Mouse (Mus musculus) mouse embryonic stem cell (cell line): ENCODE data around the gene Foxn3.

Experiments used
- in situ Hi-C, 2 experiments: fragments of 300-500 bp; cut with MboI; formaldehyde crosslinking; loops; 1 replicate in 1 of 2; 3 replicates in 1 of 2; pipeline ENCODE4 v1.14.3; 2019 to 2020; ENCODE audit warnings: low sequenced_read_pairs in 2 of 2, low pct_unique_long_range_greater_than_20kb in 1 of 2, mixed read lengths in 1 of 2; ENCODE audit not compliant: unreplicated experiment in 1 of 2

The Foxn3 gene

GRCm38 (mm10) chr12:99232478-99232877, 330.9 kb downstream of the Foxn3 start:
- in situ Hi-C loops: no loop called here

DNA sequence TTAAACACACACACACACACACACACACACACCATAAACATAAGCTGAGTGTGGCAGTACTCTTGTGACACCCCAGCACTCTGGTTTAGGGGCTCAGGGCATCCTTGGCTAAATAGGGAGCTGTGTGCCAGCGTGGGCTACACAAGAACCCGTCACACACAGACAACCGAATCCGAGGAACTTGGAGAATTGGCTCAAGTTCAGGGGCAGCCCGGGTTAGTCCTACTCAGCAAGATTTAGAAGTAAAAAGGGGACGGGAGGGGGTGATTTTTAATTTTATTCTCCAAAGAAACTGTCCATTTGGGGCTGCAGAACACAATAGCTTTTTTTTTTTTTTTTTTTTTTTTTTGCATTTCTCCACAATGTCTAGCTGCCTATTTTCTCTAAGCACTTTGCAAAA, 332.1 kb downstream of the Foxn3 start:
- in situ Hi-C loops: no loop called here

GRCm38 (mm10) chr12:99230783-99231048, 332.7 kb downstream of the Foxn3 start:
- in situ Hi-C loops: no loop called here

DNA sequence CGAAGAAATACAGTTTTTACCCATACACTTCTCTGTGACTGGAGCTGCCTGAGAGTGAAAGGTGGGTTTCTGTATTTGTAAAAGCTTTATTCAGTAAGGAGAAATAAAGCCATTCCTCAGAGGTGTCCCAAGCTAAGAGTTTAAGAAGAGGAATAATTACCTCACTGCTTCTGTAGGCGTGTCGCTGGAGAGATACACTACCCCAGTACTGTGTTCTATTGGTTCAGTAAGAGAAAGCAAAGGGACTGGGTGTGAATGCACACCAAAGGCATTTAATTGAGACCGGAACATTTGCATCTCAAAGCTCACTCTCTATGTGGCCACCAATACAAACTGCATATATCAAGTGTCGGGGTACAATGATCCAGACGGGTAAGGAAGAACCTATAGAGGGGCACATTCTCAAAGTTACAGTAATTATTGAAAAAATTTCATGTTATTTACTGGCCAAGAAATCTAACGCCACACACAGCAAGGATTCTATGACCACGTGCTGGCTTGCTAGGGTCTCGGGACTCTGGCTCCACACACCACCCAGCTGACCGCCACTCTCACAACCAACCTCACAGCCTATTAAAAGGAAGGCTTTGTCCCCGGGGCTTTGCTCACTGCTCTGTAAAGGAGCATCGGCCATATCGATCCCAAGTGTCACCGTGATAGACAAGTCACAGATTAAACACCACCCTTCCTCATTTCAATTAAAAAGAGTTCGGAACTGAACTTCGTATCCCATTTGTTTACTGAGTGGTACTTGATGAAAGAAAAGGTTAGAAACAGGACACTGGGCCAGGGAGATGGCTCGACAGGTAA, 333.2 kb downstream of the Foxn3 start:
- in situ Hi-C loops: no loop called here

DNA sequence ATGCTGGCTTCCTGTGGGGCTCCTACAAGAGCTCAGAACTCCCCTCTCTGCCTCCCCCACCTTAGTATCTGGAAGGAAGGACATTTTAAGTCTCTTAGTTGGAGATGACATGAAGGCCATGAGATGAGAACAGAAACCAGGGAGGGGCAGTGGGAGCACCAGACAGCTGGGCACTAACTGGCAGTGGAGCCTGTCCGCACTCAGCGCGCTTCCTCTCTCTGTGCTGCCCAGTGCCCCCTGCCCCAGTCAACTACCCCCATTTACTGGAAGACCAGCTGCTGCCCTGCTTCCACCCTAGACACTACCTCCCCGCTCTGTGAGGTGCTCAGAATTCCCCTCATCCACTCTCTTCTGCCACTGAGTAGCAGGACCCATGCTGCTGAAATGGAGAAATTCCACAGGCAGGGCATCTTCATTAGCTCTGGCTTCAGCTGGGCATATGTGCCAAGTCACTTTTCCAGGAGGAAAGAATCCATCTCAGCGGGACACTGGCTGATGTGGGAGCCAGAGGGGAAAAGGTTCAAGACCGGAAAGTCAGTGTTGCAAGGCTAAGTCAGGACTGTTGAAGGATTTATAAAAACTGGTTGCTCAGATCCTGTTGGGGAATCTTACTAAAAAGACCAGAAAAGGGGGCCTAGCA, 335.9 kb downstream of the Foxn3 start:
- in situ Hi-C loops: no loop called here

DNA sequence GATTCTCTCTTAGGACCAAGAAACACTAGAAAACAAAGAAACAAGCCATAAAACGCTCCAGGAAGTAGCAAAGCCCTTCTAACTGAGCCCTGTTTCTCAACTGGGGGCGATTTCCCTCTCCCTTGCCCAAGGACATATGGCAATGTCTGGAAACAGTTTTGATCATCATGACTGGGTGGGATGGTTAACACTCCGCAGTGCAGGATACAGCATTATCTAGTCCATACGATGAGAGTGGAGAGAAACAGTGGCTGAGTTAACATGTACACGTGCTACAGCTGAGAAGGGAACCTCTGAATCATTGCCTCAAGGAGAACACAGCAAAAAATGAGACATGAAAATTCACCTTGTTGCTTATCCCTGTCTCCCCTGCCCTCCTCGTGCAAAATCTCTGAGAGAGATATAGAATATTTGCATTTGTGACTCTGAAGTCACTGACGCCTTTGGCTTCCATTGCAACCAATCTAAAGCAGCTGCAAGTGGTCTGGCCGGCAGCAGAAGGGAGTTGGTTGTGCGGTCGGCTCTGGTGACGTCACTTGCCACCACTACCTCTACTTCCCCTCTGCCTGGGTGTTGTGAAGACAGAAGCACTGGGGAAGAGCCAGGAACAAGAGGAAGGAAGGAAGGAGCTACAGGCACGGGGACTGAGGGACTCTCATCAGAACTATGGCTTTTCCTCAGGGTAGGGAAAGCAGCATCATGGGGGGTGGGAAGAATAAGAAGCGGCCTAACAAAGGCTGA, 338.3 kb downstream of the Foxn3 start:
- in situ Hi-C loops: no loop called here

DNA sequence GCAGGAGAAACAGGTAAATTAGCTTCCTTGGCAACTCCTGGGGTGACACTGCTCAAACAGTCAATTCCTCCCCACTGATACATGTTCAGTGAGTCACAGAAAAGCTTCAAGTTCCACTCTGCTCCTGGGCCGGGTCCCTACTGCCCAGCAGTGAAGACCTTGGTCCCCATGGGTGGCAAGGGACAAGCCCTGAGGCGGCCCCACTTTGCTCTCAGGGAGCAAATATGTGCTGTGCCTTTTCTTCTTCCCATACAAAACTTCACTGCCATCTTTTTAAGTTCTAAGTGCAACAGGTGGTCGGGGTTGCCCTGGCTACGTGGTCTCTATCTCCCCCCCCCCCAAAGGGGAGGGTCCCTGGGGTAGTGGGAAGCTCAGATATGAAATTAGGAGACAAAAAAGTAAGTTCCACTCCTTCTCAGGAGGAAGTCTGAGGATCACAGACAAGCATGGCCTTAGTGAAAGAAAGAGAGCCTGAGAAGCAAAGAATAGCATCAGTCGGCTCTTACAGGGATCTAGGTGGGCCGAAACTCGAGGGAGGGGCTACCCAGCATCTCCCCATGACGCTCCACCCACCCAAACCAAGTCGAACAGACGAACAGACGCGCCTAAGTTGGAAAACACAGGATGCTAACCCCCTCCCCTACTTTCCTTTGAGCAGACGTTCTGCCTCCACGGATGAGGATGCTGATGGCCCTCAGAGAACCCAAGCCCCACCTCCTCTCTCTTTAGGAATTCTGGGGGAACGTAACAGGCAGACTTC, 342.1 kb downstream of the Foxn3 start:
- in situ Hi-C loops: no loop called here

GRCm38 (mm10) chr12:99220333-99220732, 343.0 kb downstream of the Foxn3 start:
- in situ Hi-C loops: no loop called here

- in situ Hi-C loops: no loop called here
Measured at GRCm38 (mm10) chr12:99219812-99220211, 343.6 kb downstream of the Foxn3 start.

DNA sequence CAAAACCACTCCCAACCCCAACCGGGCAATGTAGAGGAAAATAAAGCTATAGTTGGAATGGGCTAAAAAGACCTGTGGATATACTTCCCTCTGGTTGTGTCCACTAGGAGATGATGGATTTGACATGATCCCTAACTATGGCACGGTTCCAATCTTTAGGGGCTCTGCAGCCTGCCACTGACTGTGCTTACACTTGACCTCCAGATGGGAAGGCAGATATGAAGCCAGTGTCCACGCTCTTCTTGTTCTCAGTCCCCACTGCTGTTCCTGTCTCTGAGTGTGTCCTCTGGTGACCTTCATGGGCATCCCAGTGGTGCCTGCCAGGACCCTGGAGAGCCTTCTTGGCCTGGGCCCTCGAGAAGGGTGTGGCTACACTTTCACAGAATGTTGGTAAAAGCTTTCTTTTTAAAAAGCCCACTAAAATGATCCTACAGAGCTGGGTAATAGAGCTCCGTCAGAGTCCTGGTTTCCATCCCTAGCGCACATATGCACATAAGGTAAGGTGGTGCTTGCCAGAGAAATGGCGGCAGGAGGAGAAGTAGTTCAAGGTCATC, 346.2 kb downstream of the Foxn3 start:
- in situ Hi-C loops: no loop called here

DNA sequence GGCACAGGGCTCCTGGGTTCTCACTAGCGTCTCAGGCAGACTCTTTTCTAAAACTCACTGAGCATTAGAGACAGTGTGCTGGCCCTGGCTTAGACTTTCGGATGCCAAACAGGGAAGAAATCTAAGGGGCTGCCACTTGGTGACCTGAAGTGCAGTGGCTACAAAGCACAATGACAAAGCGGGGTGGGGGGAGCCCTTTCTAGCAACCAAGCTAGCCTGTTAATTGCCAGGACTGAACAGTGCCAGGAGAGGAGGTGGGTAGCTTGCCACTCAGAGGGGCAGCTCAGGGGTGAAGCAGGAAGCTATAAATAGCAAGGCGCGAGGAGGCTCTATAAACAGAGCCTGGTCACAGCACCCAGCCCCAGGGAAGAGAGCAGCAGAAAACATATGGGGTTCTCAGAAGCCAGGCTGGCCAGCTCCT, 347.0 kb downstream of the Foxn3 start:
- in situ Hi-C loops: no loop called here

GRCm38 (mm10) chr12:99215521-99216255, 347.7 kb downstream of the Foxn3 start:
- in situ Hi-C loops: no loop called here

- in situ Hi-C loops: no loop called here
Measured at GRCm38 (mm10) chr12:99214098-99214497, 349.3 kb downstream of the Foxn3 start.

DNA sequence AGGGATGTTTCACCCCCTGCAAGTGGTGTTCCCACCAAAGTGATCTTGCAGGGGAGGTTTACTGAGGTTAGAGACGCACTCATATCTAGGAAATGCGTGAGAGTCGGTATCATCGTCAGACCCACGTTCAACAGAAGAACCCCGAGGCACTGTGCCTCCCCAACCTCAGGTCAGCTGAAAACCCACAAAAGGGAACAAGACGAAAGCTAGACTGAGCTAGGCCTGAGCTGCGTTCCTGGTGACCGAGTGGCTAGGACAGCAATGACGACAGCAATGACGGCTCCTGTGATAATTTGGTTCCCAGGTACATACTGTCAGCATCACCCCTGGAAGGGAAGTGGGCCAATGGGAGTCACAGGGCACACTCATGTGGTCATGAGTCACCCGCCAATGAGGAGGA, 350.2 kb downstream of the Foxn3 start:
- in situ Hi-C loops: no loop called here

GRCm38 (mm10) chr12:99209801-99210200, 353.6 kb downstream of the Foxn3 start:
- in situ Hi-C loops: no loop called here

GRCm38 (mm10) chr12:99208251-99208650, 355.1 kb downstream of the Foxn3 start:
- in situ Hi-C loops: no loop called here

GRCm38 (mm10) chr12:99207014-99207612, 356.3 kb downstream of the Foxn3 start:
- in situ Hi-C loops: no loop called here

DNA sequence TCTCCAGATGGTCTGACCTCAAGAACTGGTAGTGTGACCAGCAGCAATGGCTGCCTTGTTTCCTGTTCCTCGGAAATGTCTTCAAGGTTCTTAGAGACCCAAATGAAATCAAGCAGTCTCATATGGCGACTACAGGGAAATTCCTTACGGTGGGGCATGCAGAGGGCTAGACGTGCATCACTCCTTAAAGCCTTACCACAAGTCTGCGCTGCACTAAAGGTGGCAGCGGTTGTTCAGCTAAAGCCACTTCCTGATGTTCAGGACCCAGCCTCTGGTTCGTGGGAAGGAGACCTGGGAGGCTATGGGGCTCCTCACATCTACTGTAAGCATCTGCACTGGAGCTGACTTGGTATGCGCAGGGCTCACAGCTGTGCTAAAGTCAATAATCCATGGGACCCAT, 357.6 kb downstream of the Foxn3 start:
- in situ Hi-C loops: no loop called here
